Mouse (Mus musculus) intestine, embryonic 14.5 days (tissue): ENCODE measurements at regions not wholly inside any gene's neighbourhood (a gene's known extent, or its start where the extent isn't known, plus 50 kb on each side); places are given as distances from the start of the nearest gene placed in this dataset.

Source experiments
- ATAC-seq: fragments of 200-750 bp; cut with Nextera tagmentation; replicated peaks from 2 replicates; pipeline ENCODE4 v1.8.0; 2017; ENCODE audit warnings: low read depth, moderate number of reproducible peaks, moderate TSS enrichment, moderate library complexity; ENCODE audit not compliant: low FRiP score, low TSS enrichment
- DNase-seq: peaks from one replicate; pipeline ENCODE4 v3.0.0-alpha.2; 2018; ENCODE audit warnings: low spot score
- H3K27ac ChIP-seq: fragments of 300-500 bp; sonication (generic); 2 replicates; pipeline ENCODE4 v1.5.1; 2014; ENCODE audit warnings: low read depth, mild to moderate bottlenecking, control low read depth
- H3K27me3 ChIP-seq: fragments of 300-500 bp; sonication (generic); replicated peaks from 2 replicates; pipeline ENCODE4 v1.6.1; 2014; ENCODE audit warnings: low read length, control low read depth; ENCODE audit not compliant: control insufficient read depth, insufficient read depth
- H3K36me3 ChIP-seq: fragments of 300-500 bp; sonication (generic); 2 replicates; pipeline ENCODE4 v1.6.1; 2014; ENCODE audit warnings: low read length, control low read depth; ENCODE audit not compliant: control insufficient read depth, insufficient read depth
- H3K4me1 ChIP-seq: fragments of 300-500 bp; sonication (generic); replicated peaks from 2 replicates; pipeline ENCODE4 v1.6.1; 2014; ENCODE audit warnings: low read length, control low read depth, mixed read lengths; ENCODE audit not compliant: control insufficient read depth, insufficient read depth
- H3K4me2 ChIP-seq: fragments of 300-500 bp; sonication (generic); 2 replicates; pipeline ENCODE4 v1.6.1; 2014; ENCODE audit warnings: low read length
- H3K4me3 ChIP-seq: fragments of 300-500 bp; sonication (generic); 2 replicates; pipeline ENCODE4 v1.5.1; 2014; ENCODE audit warnings: low read depth, low read length, control low read depth, mixed read lengths
- H3K9ac ChIP-seq: fragments of 300-500 bp; sonication (generic); 2 replicates; pipeline ENCODE4 v1.6.1; 2014; ENCODE audit warnings: mild to moderate bottlenecking, low read length
- H3K9me3 ChIP-seq: fragments of 300-500 bp; sonication (generic); 2 replicates; pipeline ENCODE4 v1.6.1; 2016; ENCODE audit warnings: low read length, control low read depth; ENCODE audit not compliant: control insufficient read depth
- WGBS: fragments of 180-500 bp; shearing (Covaris S2); extraction: QIAGEN DNeasy Blood & Tissue Kit; methylation state at CpG from one replicate; pipeline ENCODE4 v1.1.7; 2014; 5-methylcytosine and 5-hydroxymethylcytosine counted together

- Histone ChIP-seq H3K4me2 (no peak overlapping the region), H3K9me3 (no peaks in the 10 kb centered on the region), H3K4me1 (peaks cover 18% of the 10 kb centered on the region), H3K36me3 (no peaks in the 10 kb centered on the region), H3K9ac (no peak overlapping the region), H3K27ac (no peak overlapping the region), H3K4me3 (no peak overlapping the region), H3K27me3 (no peaks in the 10 kb centered on the region)
- WGBS = 79% methylated on average over 9 of the region's 9 CpGs
- DNase-seq (peak; percentile 32), ATAC-seq (no peak)
These were observed 248.9 kb downstream of the Ankrd50 start for GRCm38 (mm10) chr3:38235736-38236083.

GRCm38 (mm10) chr3:38235033-38235735 is 249.5 kb downstream of the Ankrd50 start:
- H3K9ac ChIP-seq = no peak overlapping the region

GRCm38 (mm10) chr3:38234534-38234933 is 250.1 kb downstream of the Ankrd50 start:
- no peak overlapping the region for H3K4me2 ChIP-seq
- WGBS = 55% methylated on average over 4 of the region's 4 CpGs
- peak overlapping the region; percentile 60; the same call in 1 of the 2 replicates for H3K27ac ChIP-seq
- no peaks in the 10 kb centered on the region for H3K36me3 ChIP-seq
- peak; percentile 38 for DNase-seq
- no peaks in the 10 kb centered on the region for H3K27me3 ChIP-seq
- no peak for ATAC-seq
- peaks cover 18% of the 10 kb centered on the region for H3K4me1 ChIP-seq
- no peak overlapping the region for H3K4me3 ChIP-seq
- H3K9me3 ChIP-seq = no peaks in the 10 kb centered on the region
- H3K9ac ChIP-seq = no peak overlapping the region

More at GRCm38 (mm10) chr3:38235033-38235735, 249.5 kb downstream of the Ankrd50 start:
- 77% methylated on average over 18 of the region's 18 CpGs for WGBS
- Histone ChIP-seq H3K9me3 (no peaks in the 10 kb centered on the region), H3K4me2 (no peak overlapping the region), H3K4me1 (peaks cover 18% of the 10 kb centered on the region), H3K27ac (no peak overlapping the region; the same call in 1 of the 2 replicates), H3K27me3 (no peaks in the 10 kb centered on the region), H3K4me3 (no peak overlapping the region), H3K36me3 (no peaks in the 10 kb centered on the region)
- ATAC-seq = no peak
- DNase-seq = peak; percentile 52

- H3K9ac ChIP-seq = no peak overlapping the region
- no peaks in the 10 kb centered on the region for H3K9me3 ChIP-seq
- H3K36me3 ChIP-seq = no peaks in the 10 kb centered on the region
- H3K4me1 ChIP-seq = peaks cover 20% of the 10 kb centered on the region
- 37% methylated on average over 2 of the region's 2 CpGs for WGBS
- peak overlapping the region; percentile 27; the same call in 1 of the 2 replicates for H3K27ac ChIP-seq
- no peaks in the 10 kb centered on the region for H3K27me3 ChIP-seq
- no peak overlapping the region for H3K4me3 ChIP-seq
- 0 out of 2 replicates have a peak, but pooled peaks have one; percentile 8 for ATAC-seq
- no peak overlapping the region for H3K4me2 ChIP-seq
- peak; percentile 52 for DNase-seq
These were observed 250.6 kb downstream of the Ankrd50 start for GRCm38 (mm10) chr3:38234006-38234405.

GRCm38 (mm10) chr3:38233091-38233490 is 251.6 kb downstream of the Ankrd50 start:
- WGBS = 88% methylated on average over 3 of the region's 3 CpGs
- H3K9me3 ChIP-seq = no peaks in the 10 kb centered on the region

GRCm38 (mm10) chr3:38232111-38233076 is 252.2 kb downstream of the Ankrd50 start:
- H3K4me1 ChIP-seq = peaks cover 22% of the 10 kb centered on the region
- 52% methylated on average over 15 of the region's 15 CpGs for WGBS
- H3K36me3 ChIP-seq = no peaks in the 10 kb centered on the region
- H3K4me2 ChIP-seq = no peak overlapping the region
- no peaks in the 10 kb centered on the region for H3K27me3 ChIP-seq
- H3K9ac ChIP-seq = no peak overlapping the region
- peak; percentile 68; the same call in 1 of the 2 replicates for ATAC-seq
- peak overlapping the region; percentile 38; the same call in 1 of the 2 replicates for H3K27ac ChIP-seq
- no peaks in the 10 kb centered on the region for H3K9me3 ChIP-seq
- H3K4me3 ChIP-seq = no peak overlapping the region
- peak; percentile 68 for DNase-seq

More at GRCm38 (mm10) chr3:38233091-38233490, 251.6 kb downstream of the Ankrd50 start:
- ATAC-seq (no peak), DNase-seq (peak; percentile 51)
- H3K9ac ChIP-seq = no peak overlapping the region
- H3K36me3 ChIP-seq = no peaks in the 10 kb centered on the region
- no peak overlapping the region for H3K4me3 ChIP-seq
- H3K27me3 ChIP-seq = no peaks in the 10 kb centered on the region
- no peak overlapping the region; the same call in 1 of the 2 replicates for H3K27ac ChIP-seq
- H3K4me2 ChIP-seq = no peak overlapping the region
- H3K4me1 ChIP-seq = peaks cover 22% of the 10 kb centered on the region

GRCm38 (mm10) chr3:38231506-38231905 is 253.1 kb downstream of the Ankrd50 start:
- Histone ChIP-seq H3K9me3 (no peaks in the 10 kb centered on the region), H3K27me3 (no peaks in the 10 kb centered on the region), H3K4me3 (no peak overlapping the region), H3K4me1 (peaks cover 22% of the 10 kb centered on the region), H3K36me3 (no peaks in the 10 kb centered on the region), H3K9ac (no peak overlapping the region), H3K27ac (no peak overlapping the region), H3K4me2 (no peak overlapping the region)
- ATAC-seq = no peak
- 74% methylated on average over 3 of the region's 3 CpGs for WGBS
- no peak for DNase-seq

GRCm38 (mm10) chr3:38230796-38231195 is 253.8 kb downstream of the Ankrd50 start:
- H3K27me3 ChIP-seq = no peaks in the 10 kb centered on the region
- H3K4me3 ChIP-seq = no peak overlapping the region
- no peaks in the 10 kb centered on the region for H3K9me3 ChIP-seq
- H3K36me3 ChIP-seq = no peaks in the 10 kb centered on the region
- no peak overlapping the region for H3K9ac ChIP-seq
- ATAC-seq = no peak
- H3K4me2 ChIP-seq = no peak overlapping the region
- H3K4me1 ChIP-seq = peaks cover 22% of the 10 kb centered on the region
- H3K27ac ChIP-seq = no peak overlapping the region
- DNase-seq = peak; percentile 25
- 84% methylated on average over 6 of the region's 6 CpGs for WGBS
